Mouse (Mus musculus) midbrain, embryonic 14.5 days (tissue): ENCODE measurements around the gene Gm20403. TPM values are rescaled to one million over a fixed set of nuclear protein-coding genes. Genes with fewer than 3 reads are reported as not detected.

Experiments
- ATAC-seq: fragments of 200-750 bp; cut with Nextera tagmentation; 2 replicates; pipeline ENCODE4 v1.8.0; 2017; ENCODE audit warnings: moderate number of reproducible peaks, moderate library complexity; ENCODE audit not compliant: low FRiP score, low TSS enrichment
- DNase-seq: peaks from one replicate; pipeline ENCODE4 v3.0.0-alpha.2; 2015
- H3K27ac ChIP-seq: fragments of 300-500 bp; sonication (generic); replicated peaks from 2 replicates; pipeline ENCODE4 v1.5.1; 2014; ENCODE audit warnings: mild to moderate bottlenecking, low read depth, low read length, moderate library complexity
- H3K27me3 ChIP-seq: fragments of 300-500 bp; sonication (generic); 2 replicates; pipeline ENCODE4 v1.6.1; 2014; ENCODE audit warnings: low read length, control low read depth, mixed read lengths; ENCODE audit not compliant: control insufficient read depth, insufficient read depth
- H3K36me3 ChIP-seq: fragments of 300-500 bp; sonication (generic); 2 replicates; pipeline ENCODE4 v1.6.1; 2014; ENCODE audit warnings: low read length, control low read depth; ENCODE audit not compliant: control insufficient read depth, insufficient read depth
- H3K4me1 ChIP-seq: fragments of 300-500 bp; sonication (generic); 2 replicates; pipeline ENCODE4 v1.6.1; 2014; ENCODE audit warnings: mild to moderate bottlenecking, antibody characterized with exemption, low read length, control low read depth; ENCODE audit not compliant: control insufficient read depth, insufficient read depth
- H3K4me2 ChIP-seq: fragments of 300-500 bp; sonication (generic); 2 replicates; pipeline ENCODE4 v1.6.1; 2014; ENCODE audit warnings: mild to moderate bottlenecking, low read length, moderate library complexity
- H3K4me3 ChIP-seq: fragments of 300-500 bp; sonication (generic); replicated peaks from 2 replicates; pipeline ENCODE4 v1.5.1; 2014; ENCODE audit warnings: low read depth, low read length
- H3K9ac ChIP-seq: fragments of 300-500 bp; sonication (generic); replicated peaks from 2 replicates; pipeline ENCODE4 v1.6.1; 2014; ENCODE audit warnings: mild to moderate bottlenecking, low read length, moderate library complexity
- H3K9me3 ChIP-seq: fragments of 300-500 bp; sonication (generic); 2 replicates; pipeline ENCODE4 v1.6.1; 2016; ENCODE audit warnings: low read length, control low read depth, mixed read lengths; ENCODE audit not compliant: control insufficient read depth
- WGBS: fragments of 180-500 bp; shearing (Covaris S2); extraction: QIAGEN DNeasy Blood & Tissue Kit; methylation state at CpG from one replicate; pipeline ENCODE4 v1.1.7; 2014; 5-methylcytosine and 5-hydroxymethylcytosine counted together
- polyA plus RNA-seq: library from polyadenylated mRNA; unstranded; fragments of >200 nt; fragmentation: Nextera tagmentation; extraction: Ambion mirVana; gene quantifications from 2 replicates; pipeline ENCODE4 v1.2.1, GENCODE M21; 2014

The Gm20403 gene
- polyA plus RNA-seq, 1 experiment from 2014 or later, result not detected

DNA sequence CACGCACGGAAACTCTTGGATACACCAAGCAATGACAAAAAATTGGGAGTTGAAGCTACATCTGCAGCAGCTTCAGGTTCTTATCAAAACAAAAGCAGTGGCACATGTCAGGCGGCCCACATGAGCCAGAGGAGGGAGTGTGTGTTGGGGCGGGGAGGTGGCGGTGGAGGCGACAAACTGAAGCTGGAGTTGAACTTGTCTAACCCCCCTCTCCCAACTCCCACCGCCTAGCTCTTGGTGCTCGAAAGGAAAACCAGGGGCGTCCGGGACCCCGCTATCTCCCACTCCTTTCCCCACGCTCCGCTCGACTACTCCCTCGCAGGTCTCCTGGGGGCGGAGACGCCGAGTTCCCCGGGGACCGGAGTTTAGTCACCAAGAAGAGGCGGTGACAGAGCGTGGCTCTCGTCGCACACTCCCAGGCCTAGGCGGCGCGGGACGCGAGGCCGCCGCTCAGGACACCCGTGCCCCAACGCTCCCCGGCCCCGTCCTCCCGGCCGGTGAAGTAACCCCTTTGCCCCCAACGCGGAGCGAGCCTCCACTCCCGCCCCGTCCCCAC lies 1.6 kb downstream of the Gm20403 start:
- H3K4me1 ChIP-seq, result peaks cover 5% of the 10 kb centered on the region; the same call in 1 of the 2 replicates
- H3K27me3 ChIP-seq, result no peaks in the 10 kb centered on the region
- peak; percentile 73 for ATAC-seq
- peak; percentile 79 for DNase-seq
- under 1% methylated on average over 42 of the region's 42 CpGs for WGBS
- no peaks in the 10 kb centered on the region for H3K36me3 ChIP-seq
- no peaks in the 10 kb centered on the region for H3K9me3 ChIP-seq
- peak overlapping the region; percentile 78 for H3K4me3 ChIP-seq
- peak overlapping the region; percentile 78 for H3K27ac ChIP-seq
- peak overlapping the region; percentile 92 for H3K4me2 ChIP-seq
- peak overlapping the region; percentile 77 for H3K9ac ChIP-seq

GRCm38 (mm10) chr12:54982935-54983715 lies 3.2 kb downstream of the Gm20403 start:
- ATAC-seq, result no peak
- H3K9me3 ChIP-seq, result no peaks in the 10 kb centered on the region
- H3K4me3 ChIP-seq, result no peak overlapping the region
- no peak overlapping the region for H3K9ac ChIP-seq
- peaks cover 5% of the 10 kb centered on the region; the same call in 1 of the 2 replicates for H3K4me1 ChIP-seq
- 79% methylated on average over 7 of the region's 7 CpGs for WGBS
- H3K4me2 ChIP-seq, result no peak overlapping the region
- no peak overlapping the region for H3K27ac ChIP-seq
- no peak for DNase-seq
- H3K27me3 ChIP-seq, result no peaks in the 10 kb centered on the region
- no peaks in the 10 kb centered on the region for H3K36me3 ChIP-seq

DNA sequence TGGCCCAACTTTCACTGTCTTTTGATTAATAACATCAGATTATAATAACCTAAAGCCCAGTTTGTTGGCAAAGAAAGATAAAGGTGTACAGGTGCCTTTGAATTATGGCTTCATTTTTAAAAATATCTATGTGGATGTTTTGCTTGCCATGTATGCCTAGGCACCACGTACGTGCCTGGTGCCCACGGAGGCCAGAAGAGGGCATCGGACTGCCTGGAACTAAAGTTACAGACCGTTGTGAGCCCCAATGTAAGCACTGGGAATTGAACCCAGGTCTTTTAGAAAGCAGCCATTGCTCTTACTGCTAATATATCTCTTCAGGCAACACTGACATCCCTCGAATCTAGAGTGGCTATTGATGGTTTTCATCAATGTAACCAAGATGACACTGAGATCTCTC lies 4.4 kb downstream of the Gm20403 start:
- Histone ChIP-seq H3K4me2 (no peak overlapping the region), H3K27ac (no peak overlapping the region), H3K4me1 (peaks cover 5% of the 10 kb centered on the region; the same call in 1 of the 2 replicates), H3K4me3 (no peak overlapping the region), H3K9me3 (no peaks in the 10 kb centered on the region), H3K9ac (no peak overlapping the region), H3K36me3 (no peaks in the 10 kb centered on the region), H3K27me3 (no peaks in the 10 kb centered on the region)
- 66% methylated on average over 6 of the region's 6 CpGs for WGBS
- no peak for ATAC-seq
- DNase-seq, result no peak

GRCm38 (mm10) chr12:54980939-54981338 lies 5.4 kb downstream of the Gm20403 start:
- 79% methylated on average over 5 of the region's 5 CpGs for WGBS
- DNase-seq (no peak), ATAC-seq (no peak)
- Histone ChIP-seq H3K4me2 (no peak overlapping the region), H3K27ac (no peak overlapping the region), H3K4me1 (peaks cover 5% of the 10 kb centered on the region; the same call in 1 of the 2 replicates), H3K4me3 (no peak overlapping the region), H3K9ac (no peak overlapping the region), H3K27me3 (no peaks in the 10 kb centered on the region), H3K9me3 (no peaks in the 10 kb centered on the region), H3K36me3 (no peaks in the 10 kb centered on the region)

GRCm38 (mm10) chr12:54980532-54980931 lies 5.8 kb downstream of the Gm20403 start:
- 74% methylated on average over 6 of the region's 6 CpGs for WGBS
- no peaks in the 10 kb centered on the region for H3K9me3 ChIP-seq
- DNase-seq (no peak), ATAC-seq (no peak)
- no peaks in the 10 kb centered on the region for H3K36me3 ChIP-seq
- H3K27me3 ChIP-seq, result no peaks in the 10 kb centered on the region
- no peak overlapping the region for H3K4me2 ChIP-seq
- no peak overlapping the region for H3K27ac ChIP-seq
- no peak overlapping the region for H3K4me3 ChIP-seq
- H3K9ac ChIP-seq, result no peak overlapping the region
- peaks cover 5% of the 10 kb centered on the region; the same call in 1 of the 2 replicates for H3K4me1 ChIP-seq

- Histone ChIP-seq H3K4me2 (no peak overlapping the region), H3K9ac (no peak overlapping the region), H3K36me3 (peaks cover 8% of the 10 kb centered on the region; the same call in 1 of the 2 replicates), H3K4me1 (no peaks in the 10 kb centered on the region), H3K9me3 (no peaks in the 10 kb centered on the region), H3K4me3 (no peak overlapping the region), H3K27me3 (no peaks in the 10 kb centered on the region), H3K27ac (no peak overlapping the region)
- whole genome bisulfite sequencing, result 83% methylated on average over 3 of the region's 3 CpGs
- ATAC-seq (no peak), DNase-seq (no peak)
These were observed 17.3 kb downstream of the Gm20403 start for GRCm38 (mm10) chr12:54969033-54969432.

GRCm38 (mm10) chr12:54965532-54966160 lies 20.7 kb downstream of the Gm20403 start:
- Histone ChIP-seq H3K27ac (no peak overlapping the region), H3K9me3 (no peaks in the 10 kb centered on the region)
- 96% methylated on average over 4 of the region's 4 CpGs for whole genome bisulfite sequencing

GRCm38 (mm10) chr12:54959569-54959968 lies 26.8 kb downstream of the Gm20403 start:
- H3K9ac ChIP-seq, result no peak overlapping the region
- no peaks in the 10 kb centered on the region for H3K4me1 ChIP-seq
- no peak overlapping the region for H3K4me3 ChIP-seq
- ATAC-seq, result no peak
- 77% methylated on average over 2 of the region's 2 CpGs for WGBS
- H3K4me2 ChIP-seq, result no peak overlapping the region
- no peaks in the 10 kb centered on the region for H3K27me3 ChIP-seq
- no peaks in the 10 kb centered on the region for H3K36me3 ChIP-seq
- no peak overlapping the region for H3K27ac ChIP-seq
- no peak for DNase-seq
- no peaks in the 10 kb centered on the region for H3K9me3 ChIP-seq

More at GRCm38 (mm10) chr12:54965532-54966160, 20.7 kb downstream of the Gm20403 start:
- Histone ChIP-seq H3K36me3 (no peaks in the 10 kb centered on the region), H3K4me2 (no peak overlapping the region), H3K4me1 (no peaks in the 10 kb centered on the region), H3K27me3 (no peaks in the 10 kb centered on the region), H3K9ac (no peak overlapping the region), H3K4me3 (no peak overlapping the region)
- DNase-seq (no peak), ATAC-seq (no peak)
